Mouse (Mus musculus): Measurements from ENCODE around the gene Polr3g.
"Not testable (repeated sequence)": the region's sequence is repeated elsewhere in the genome, so short reads cannot be mapped to it uniquely, and the experiment has no call there.

Gene Polr3g

GRCm38 (mm10) chr13:81710775-81711545 lies at the start of gene Polr3g, which contains the start of gene Mblac2:
Gene Polr3g, minus strand, starts transcription at chr13:81711013.
Gene Mblac2, plus strand, starts transcription at chr13:81711341.
- DNase-seq (ENCODE audit: low read depth), result peak; percentile 98

DNA sequence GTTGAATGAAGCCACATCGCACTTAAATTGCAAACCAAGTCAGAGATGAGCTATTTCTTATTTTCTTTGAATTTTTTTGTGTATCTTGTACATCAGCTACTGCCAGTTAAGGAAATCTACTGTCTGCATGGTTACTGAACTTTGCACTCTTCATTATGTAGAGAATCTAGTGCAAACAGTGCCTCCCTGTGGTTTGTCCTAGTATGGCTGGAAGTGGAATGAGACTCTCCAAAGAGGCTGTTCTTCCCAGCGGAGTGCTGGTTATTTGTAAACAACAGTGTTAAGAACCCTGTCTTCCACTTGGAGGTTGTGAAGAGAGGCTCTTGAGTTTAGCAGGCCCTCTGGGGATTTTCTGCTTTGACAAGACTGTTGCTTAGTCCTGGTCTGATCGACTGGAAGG lies 49.6 kb upstream of the Polr3g start:
- peak; percentile 47 for DNase-seq (ENCODE audit: low read depth)

DNA sequence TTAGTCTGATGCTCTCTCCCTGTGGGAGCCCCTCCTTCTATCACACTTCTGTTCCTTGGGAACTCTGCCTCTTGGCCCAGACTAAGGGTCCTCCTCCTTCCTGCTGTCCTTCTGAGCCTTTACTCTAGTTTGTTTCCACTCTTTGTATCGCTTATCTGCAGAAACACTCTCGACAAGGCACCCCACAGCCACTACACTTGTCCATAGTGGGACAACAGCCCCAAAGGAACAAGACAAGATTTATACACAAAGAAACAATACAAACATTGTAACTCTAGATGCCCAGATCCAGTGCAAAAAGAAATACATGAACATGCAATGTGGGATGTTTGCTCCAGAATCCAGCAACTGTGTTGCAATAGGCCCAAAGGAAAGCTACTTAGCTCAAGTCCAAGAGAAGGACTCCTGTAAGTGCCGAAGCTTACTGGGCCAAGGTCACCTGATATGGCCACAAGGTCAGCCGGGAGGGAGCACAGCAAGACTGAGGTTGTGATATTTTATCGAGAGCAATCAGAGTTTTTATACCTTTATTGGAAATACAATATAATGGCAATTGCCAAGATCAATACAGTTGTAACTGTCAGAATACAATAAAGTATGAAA lies 46.3 kb upstream of the Polr3g start:
- DNase-seq (ENCODE audit: low read depth), result no peak

- DNase-seq (ENCODE audit: low read depth), result no peak
These were observed 44.5 kb upstream of the Polr3g start for GRCm38 (mm10) chr13:81755324-81755723.

GRCm38 (mm10) chr13:81754878-81755277 lies 44.1 kb upstream of the Polr3g start:
- DNase-seq (ENCODE audit: low read depth), result no peak

DNA sequence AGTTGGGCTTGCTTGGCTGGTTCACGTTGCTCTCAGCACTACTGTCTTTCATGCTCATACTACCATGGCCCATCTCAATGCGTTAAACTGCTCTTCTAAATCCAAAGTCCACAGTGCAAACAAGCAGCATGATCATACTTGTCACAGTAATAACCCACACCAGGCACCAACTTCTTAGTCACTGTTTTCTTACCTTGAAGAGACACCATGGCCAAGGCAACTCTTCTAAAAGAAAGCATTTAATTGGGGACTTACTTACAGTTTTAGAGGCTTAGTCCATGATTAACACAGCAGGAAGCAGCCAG lies 33.2 kb upstream of the Polr3g start:
- DNase-seq (ENCODE audit: low read depth), result no peak

GRCm38 (mm10) chr13:81743391-81744091 lies 32.7 kb upstream of the Polr3g start:
- DNase-seq (ENCODE audit: low read depth), result no peak

- DNase-seq (ENCODE audit: low read depth), result no peak
These were observed 30.1 kb upstream of the Polr3g start for GRCm38 (mm10) chr13:81740898-81741297.

GRCm38 (mm10) chr13:81736606-81737005 lies 25.8 kb upstream of the Polr3g start:
- no peak for DNase-seq (ENCODE audit: low read depth)

GRCm38 (mm10) chr13:81730362-81730761 lies 19.5 kb upstream of the Polr3g start:
- no peak for DNase-seq (ENCODE audit: low read depth)

DNA sequence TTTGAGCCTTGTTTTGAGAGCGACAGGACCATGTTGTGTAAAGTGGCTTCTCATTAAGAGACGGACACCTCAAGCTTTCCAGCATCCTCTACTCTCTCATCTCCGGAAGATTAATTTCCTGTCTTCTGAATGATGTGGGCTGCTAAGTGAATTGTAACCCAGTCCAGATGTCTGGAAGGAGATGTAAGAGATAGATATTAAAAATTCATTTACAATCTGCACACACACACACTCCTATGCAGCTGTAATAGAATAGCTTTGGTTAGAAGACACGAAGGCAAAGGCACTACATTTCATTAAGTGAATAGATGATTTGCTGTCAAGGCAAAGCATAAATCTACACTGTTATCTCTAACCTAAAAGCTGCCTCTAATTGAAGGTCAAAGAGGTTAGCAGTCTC lies 18.3 kb upstream of the Polr3g start:
- DNase-seq (ENCODE audit: low read depth), result no peak

DNA sequence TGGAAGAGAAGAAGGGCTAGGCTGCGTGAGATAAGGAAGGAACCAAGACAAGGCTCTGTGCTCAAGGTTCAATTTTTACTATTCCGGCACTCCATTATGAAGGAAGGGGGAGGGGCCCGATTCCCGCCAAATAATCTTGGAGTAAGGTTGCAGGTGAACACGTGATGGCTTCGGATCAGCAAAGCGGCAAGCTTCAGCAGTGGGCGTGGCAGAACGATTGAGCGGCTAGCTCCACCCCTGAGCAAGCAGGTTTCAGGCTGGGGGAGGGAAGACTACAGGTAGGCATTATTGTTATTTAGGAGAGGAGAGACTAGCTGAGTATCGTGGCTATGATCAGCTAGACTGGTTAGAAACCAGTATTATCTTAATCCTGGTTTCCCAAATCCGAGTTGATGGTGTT lies 17.3 kb upstream of the Polr3g start:
- DNase-seq (ENCODE audit: low read depth), result not testable (repeated sequence)

- DNase-seq (ENCODE audit: low read depth), result no peak
These were observed 3.1 kb upstream of the Polr3g start for GRCm38 (mm10) chr13:81713896-81714295.

DNA sequence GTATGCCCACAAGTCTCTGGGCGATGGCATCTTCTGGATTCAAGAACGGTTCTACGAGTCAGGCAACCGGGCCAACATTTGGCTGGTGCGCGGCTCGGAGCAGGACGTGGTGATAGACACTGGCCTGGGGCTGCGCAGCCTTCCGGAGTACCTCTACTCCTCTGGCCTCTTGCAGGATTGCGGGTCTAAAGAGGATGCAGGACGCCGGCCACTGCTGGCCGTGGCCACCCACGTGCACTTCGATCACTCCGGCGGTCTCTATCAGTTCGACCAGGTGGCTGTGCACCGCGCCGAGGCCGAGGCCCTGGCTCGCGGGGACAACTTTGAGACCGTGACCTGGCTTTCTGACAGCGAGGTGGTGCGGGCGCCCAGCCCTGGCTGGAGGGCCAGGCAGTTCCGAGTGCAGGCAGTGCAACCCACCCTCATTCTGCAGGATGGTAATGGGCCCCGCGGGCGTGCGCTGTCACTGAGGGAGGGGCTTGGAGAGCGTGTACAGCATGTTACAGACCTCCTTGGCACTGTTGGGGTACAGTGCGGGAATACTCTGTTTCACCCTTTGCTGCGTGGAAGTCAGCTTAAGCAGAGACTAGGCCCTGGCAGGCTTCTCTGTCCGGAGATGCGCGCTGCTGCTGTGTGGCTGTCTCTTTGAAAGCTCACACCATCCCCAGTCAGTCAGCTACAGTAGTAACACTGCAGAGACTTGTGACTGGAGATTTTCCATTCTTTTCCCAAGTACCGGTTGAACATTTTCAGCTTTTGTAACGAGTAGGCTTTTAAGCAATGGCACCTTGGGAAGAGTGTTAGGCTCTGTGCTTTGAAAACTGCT lies 946 bp upstream of the Polr3g start:
- DNase-seq (ENCODE audit: low read depth), result no peak

GRCm38 (mm10) chr13:81710266-81710665 lies 547 bp downstream of the Polr3g start:
- no peak for DNase-seq (ENCODE audit: low read depth)

DNA sequence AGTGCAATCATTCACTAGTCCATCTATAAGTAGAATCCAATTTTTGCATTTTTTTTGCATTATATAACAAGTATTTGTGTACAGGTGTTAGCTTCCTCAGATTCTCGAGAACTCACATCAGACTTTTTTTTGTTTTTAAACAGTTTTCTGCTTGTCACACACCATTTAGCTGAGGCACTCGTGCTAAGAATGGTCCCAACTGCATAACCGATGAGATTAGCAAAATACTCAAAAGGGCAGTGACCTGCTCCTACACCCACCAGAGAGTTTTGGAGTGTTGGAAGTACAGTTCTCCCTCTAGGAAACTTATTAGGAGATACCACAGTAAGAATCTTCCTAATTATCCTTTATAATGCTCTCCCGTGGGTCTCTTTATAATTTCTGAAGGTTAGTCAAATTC lies 1.0 kb downstream of the Polr3g start:
- peak; percentile 8 for DNase-seq (ENCODE audit: low read depth)

GRCm38 (mm10) chr13:81706311-81706710 lies 4.5 kb downstream of the Polr3g start:
- no peak for DNase-seq (ENCODE audit: low read depth)

- DNase-seq (ENCODE audit: low read depth), result no peak
These were observed 7.2 kb downstream of the Polr3g start for GRCm38 (mm10) chr13:81703621-81704020.

DNA sequence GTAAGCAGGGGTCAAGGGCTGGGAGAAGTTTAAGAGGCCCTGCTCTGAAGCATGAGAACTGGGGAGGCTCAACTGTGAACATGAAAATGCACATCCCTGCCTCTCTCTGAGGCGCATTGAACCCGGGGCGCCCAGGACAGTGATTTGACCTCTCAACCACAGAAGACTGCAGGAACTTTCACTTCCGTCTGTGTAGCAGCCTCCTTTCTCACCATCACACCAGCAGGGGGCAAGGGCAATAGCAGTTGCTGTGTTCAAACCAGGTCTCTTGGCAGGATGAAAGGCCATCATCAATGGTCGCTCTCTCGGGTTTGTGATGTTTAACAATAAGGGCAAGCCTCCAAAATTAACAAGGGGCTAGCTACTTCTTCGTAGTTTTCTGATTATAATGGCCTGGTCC lies 7.7 kb downstream of the Polr3g start:
- DNase-seq (ENCODE audit: low read depth), result no peak

- DNase-seq (ENCODE audit: low read depth), result no peak
These were observed 16.4 kb downstream of the Polr3g start for GRCm38 (mm10) chr13:81694446-81694845.

DNA sequence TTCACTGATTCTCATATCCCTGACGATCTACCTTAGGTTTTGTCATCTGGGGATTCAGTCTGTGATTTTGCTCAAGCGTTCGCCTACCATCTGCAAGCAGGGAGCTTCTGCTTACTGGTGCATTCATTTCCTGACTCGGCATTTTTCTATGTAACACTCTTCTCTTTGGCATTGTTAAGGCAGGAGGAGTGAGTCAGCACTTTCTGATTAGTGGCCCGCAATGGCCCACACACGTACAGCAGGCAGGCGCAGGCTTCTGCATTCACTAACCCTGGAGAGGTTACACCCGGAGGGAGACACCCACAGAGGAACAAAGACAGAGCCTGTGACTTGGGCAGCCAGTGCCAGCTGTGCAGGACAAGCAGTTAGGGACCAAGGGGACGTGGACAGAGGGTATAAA lies 19.2 kb downstream of the Polr3g start:
- no peak for DNase-seq (ENCODE audit: low read depth)

GRCm38 (mm10) chr13:81690477-81690876 lies 20.3 kb downstream of the Polr3g start:
- no peak for DNase-seq (ENCODE audit: low read depth)
